Mouse (Mus musculus) forebrain, embryonic 16.5 days (tissue): Measurements from ENCODE around the gene Itgb2. TPM values are rescaled to one million over a fixed set of nuclear protein-coding genes. Genes with fewer than 3 reads are reported as not detected.
A peak's percentile ranks its signal among the peaks of the same experiment; 100 is the strongest.

ENCODE experiments used
- ATAC-seq: fragments of 200-750 bp; cut with Nextera tagmentation; 2 replicates; pipeline ENCODE4 v1.8.0; 2017; ENCODE audit warnings: mild to moderate bottlenecking, moderate library complexity
- H3K27ac ChIP-seq: fragments of 300-500 bp; sonication (generic); 2 replicates; pipeline ENCODE4 v1.5.1; 2014; ENCODE audit warnings: low read length, control low read depth
- H3K27me3 ChIP-seq: fragments of 300-500 bp; sonication (generic); replicated peaks from 2 replicates; pipeline ENCODE4 v1.6.1; 2014; ENCODE audit warnings: low read length; ENCODE audit not compliant: control insufficient read depth, insufficient read depth
- H3K36me3 ChIP-seq: fragments of 300-500 bp; sonication (generic); 2 replicates; pipeline ENCODE4 v1.6.1; 2014; ENCODE audit not compliant: control insufficient read depth, insufficient read depth
- H3K4me1 ChIP-seq: fragments of 300-500 bp; sonication (generic); replicated peaks from 2 replicates; pipeline ENCODE4 v1.6.1; 2014; ENCODE audit warnings: low read length; ENCODE audit not compliant: control insufficient read depth, insufficient read depth
- H3K4me2 ChIP-seq: fragments of 300-500 bp; sonication (generic); 2 replicates; pipeline ENCODE4 v1.6.1; 2014; ENCODE audit warnings: mild to moderate bottlenecking, low read length, control low read depth
- H3K4me3 ChIP-seq: fragments of 300-500 bp; sonication (generic); replicated peaks from 2 replicates; pipeline ENCODE4 v1.5.1; 2014; ENCODE audit warnings: mild to moderate bottlenecking, low read length, control low read depth
- H3K9ac ChIP-seq: fragments of 300-500 bp; sonication (generic); replicated peaks from 2 replicates; pipeline ENCODE4 v1.6.1; 2014; ENCODE audit warnings: low read depth, low read length, control low read depth
- H3K9me3 ChIP-seq: fragments of 300-500 bp; sonication (generic); 2 replicates; pipeline ENCODE4 v1.6.1; 2016; ENCODE audit warnings: low read length; ENCODE audit not compliant: control insufficient read depth
- WGBS: fragments of 180-500 bp; shearing (Covaris S2); extraction: QIAGEN DNeasy Blood & Tissue Kit; methylation state at CpG from one replicate; pipeline ENCODE4 v1.1.7; 2014; 5-methylcytosine and 5-hydroxymethylcytosine counted together
- polyA plus RNA-seq: library from polyadenylated mRNA; unstranded; fragments of >200 nt; fragmentation: Nextera tagmentation; extraction: Ambion mirVana; gene quantifications from 2 replicates; pipeline ENCODE4 v1.2.1, GENCODE M21; 2015

The Itgb2 gene
- polyA plus RNA-seq, 1 experiment from 2014 or later, result 0.85 TPM

DNA sequence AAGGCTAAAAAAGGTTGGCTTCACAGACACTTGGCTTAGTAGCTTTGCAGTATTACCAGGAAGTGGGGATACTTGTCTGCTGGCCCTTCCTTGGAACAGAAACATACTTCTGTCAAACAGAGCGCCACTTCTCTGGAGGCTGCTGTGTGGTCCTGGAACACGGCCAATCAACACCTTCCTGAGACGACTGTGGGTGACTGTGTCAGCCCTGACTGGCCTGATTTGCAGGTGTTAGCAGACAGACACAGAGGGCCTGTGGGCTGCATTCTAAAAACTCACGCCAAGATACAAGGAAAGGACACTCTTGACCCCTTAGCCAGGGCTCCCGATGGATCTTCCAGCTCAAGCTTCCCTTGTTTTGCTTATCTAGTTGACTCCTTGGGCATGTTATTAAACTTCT is 74.9 kb downstream of the Itgb2 start:
- Histone ChIP-seq H3K4me3 (no peak overlapping the region), H3K4me2 (no peak overlapping the region), H3K27me3 (no peaks in the 10 kb centered on the region), H3K9me3 (0 out of 2 replicates have a peak, but pooled peaks cover 3% of the 10 kb centered on the region), H3K4me1 (peaks cover 14% of the 10 kb centered on the region), H3K27ac (no peak overlapping the region), H3K36me3 (no peaks in the 10 kb centered on the region), H3K9ac (no peak overlapping the region)
- 71% methylated on average over 5 of the region's 5 CpGs for WGBS
- no peak for ATAC-seq

DNA sequence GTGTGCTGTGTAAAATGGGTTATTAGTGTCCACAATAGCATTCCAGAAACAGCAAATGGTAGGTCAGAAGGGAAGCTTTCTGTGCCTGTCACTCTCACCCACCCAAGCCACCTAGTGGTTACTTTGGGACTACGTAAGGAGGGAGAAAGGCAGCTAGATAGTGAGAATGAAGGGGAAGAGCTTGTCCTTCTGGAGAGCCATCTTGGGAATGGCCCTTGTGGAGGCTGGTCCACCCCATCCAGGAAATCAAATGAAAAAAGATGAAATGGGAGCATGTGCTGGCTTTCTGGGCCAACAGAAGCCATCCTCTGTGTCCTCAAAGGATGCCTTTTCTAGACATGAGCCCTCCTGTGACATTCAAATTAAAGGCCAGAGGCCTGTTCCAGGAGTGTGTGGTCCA is 75.3 kb downstream of the Itgb2 start:
- H3K4me3 ChIP-seq, result peak overlapping the region; percentile 57
- ATAC-seq, result 0 out of 2 replicates have a peak, but pooled peaks have one; percentile 19
- 21% methylated on average over 1 of the region's 1 CpGs for WGBS
- H3K36me3 ChIP-seq, result no peaks in the 10 kb centered on the region; the same call in 1 of the 2 replicates
- peak overlapping the region; percentile 91; the same call in 1 of the 2 replicates for H3K27ac ChIP-seq
- no peaks in the 10 kb centered on the region for H3K27me3 ChIP-seq
- peaks cover 16% of the 10 kb centered on the region for H3K4me1 ChIP-seq
- H3K9me3 ChIP-seq, result 0 out of 2 replicates have a peak, but pooled peaks cover 3% of the 10 kb centered on the region
- no peak overlapping the region for H3K9ac ChIP-seq
- peak overlapping the region; percentile 86; the same call in 1 of the 2 replicates for H3K4me2 ChIP-seq

DNA sequence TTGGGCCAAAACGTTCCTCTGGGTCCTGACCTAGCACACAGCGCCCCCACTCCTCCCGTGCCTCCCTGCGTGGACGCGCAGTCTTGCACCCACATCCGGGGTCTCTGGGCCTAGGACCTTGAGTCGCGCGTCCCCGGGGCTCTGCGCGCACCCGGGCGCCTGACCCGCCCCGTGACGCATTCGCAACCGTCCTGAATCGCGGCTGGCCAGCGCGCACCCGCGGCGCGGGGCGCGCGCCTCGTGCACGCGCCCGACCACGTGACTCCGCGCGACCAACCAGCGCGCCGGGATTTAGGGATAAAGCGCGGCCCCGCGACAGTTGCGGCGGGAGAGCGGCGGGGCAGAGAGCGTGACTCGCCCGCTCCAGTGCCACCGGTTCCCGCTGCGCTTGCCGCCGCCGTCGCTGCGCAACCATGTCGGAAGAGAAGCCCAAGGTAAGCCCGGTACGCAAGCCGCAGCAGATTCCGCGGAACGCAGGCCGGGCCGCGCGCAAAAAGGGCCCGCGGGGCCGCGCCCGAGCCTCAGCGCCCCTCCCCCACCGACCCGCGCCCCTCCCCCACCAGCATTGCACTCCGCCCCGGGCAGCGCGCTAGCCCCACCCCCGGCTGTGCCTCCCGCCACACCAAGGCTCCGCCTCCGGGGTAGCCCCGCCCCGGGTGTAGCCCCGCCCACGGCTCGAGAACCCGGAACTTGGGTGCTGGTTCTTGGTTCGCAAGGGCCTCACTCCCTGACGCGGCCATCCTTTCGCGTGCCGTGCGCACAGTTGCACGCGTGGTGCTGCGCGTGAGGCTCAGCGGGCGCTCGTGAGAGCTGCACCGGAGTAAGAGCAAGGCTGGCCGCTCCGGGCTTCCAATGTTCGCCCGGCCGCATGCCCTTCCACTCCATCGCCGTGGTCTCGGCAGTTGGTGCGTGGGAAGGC is 76.1 kb downstream of the Itgb2 start, which contains the start of the genes Sumo3 and Gm49325:
Gene Sumo3, plus strand, starts transcription at position 190 of the 919 bp plus-strand sequence.
Gene Gm49325, plus strand, starts transcription at position 290 of the 919 bp plus-strand sequence.
- Histone ChIP-seq H3K27ac (peak within 1 kb of the TSS; percentile 91), H3K9me3 (0 out of 2 replicates have a peak, but pooled peaks cover 3% of the 10 kb centered on the region), H3K36me3 (peaks cover 4% of the 10 kb centered on the region), H3K27me3 (no peaks in the 10 kb centered on the region), H3K4me3 (peak within 1 kb of the TSS; percentile 57), H3K4me2 (peak within 1 kb of the TSS; percentile 86), H3K9ac (peak within 1 kb of the TSS; percentile 82), H3K4me1 (peaks cover 23% of the 10 kb centered on the region)
- ATAC-seq, result peak; percentile 88
- WGBS, result 1% methylated on average over 111 of the region's 119 CpGs

DNA sequence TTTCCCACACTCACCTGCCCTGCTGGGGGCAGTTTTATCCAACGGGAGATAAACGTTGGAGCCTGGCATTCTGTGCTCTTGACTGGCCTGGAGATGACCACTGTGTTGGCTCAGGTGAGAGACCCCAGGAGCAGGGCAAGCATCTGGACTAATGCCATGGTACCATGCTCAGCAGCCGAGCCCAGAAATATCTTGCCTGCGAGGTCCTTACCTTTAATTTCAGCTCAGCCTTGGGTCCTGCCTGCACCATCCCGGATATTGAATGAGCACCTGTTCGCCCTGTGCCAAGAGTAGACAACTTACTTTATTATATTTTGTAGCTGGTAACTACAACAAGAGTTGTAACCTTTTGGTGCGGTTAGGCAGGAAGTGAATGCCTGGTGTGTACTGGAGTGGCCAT is 76.8 kb downstream of the Itgb2 start:
- H3K9ac ChIP-seq, result peak overlapping the region; percentile 82
- H3K4me1 ChIP-seq, result peaks cover 23% of the 10 kb centered on the region
- H3K27ac ChIP-seq, result peak overlapping the region; percentile 91
- 35% methylated on average over 7 of the region's 7 CpGs for WGBS
- H3K36me3 ChIP-seq, result peaks cover 6% of the 10 kb centered on the region
- H3K4me3 ChIP-seq, result peak overlapping the region; percentile 57
- ATAC-seq, result peak; percentile 13
- peak overlapping the region; percentile 86 for H3K4me2 ChIP-seq
- no peaks in the 10 kb centered on the region for H3K27me3 ChIP-seq
- 0 out of 2 replicates have a peak, but pooled peaks cover 3% of the 10 kb centered on the region for H3K9me3 ChIP-seq

DNA sequence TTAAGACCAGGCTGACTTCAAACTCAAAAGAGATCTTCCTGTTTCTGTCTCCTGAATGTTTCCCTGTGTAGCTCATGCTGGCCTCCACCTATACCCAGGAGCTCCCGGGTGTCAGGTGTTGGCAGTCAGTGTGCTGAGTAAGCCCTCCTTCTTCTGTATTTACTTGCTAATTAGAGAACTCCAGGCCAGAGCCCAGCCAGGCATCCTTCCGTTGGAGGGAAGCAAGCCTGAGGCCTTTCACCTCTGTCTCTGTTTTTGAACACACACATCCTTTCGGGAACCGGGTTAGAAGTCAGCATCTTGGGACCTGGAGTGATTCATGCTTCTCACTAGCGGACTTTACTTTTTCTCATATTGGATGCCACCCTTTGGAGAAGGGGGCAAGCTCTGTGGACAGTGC is 77.4 kb downstream of the Itgb2 start:
- ATAC-seq, result no peak
- H3K9ac ChIP-seq, result no peak overlapping the region
- peaks cover 7% of the 10 kb centered on the region for H3K36me3 ChIP-seq
- H3K4me2 ChIP-seq, result peak overlapping the region; percentile 86
- WGBS, result 65% methylated on average over 5 of the region's 5 CpGs
- peak overlapping the region; percentile 57; the same call in 1 of the 2 replicates for H3K4me3 ChIP-seq
- 0 out of 2 replicates have a peak, but pooled peaks cover 3% of the 10 kb centered on the region for H3K9me3 ChIP-seq
- peaks cover 23% of the 10 kb centered on the region for H3K4me1 ChIP-seq
- no peak overlapping the region for H3K27ac ChIP-seq
- H3K27me3 ChIP-seq, result no peaks in the 10 kb centered on the region

DNA sequence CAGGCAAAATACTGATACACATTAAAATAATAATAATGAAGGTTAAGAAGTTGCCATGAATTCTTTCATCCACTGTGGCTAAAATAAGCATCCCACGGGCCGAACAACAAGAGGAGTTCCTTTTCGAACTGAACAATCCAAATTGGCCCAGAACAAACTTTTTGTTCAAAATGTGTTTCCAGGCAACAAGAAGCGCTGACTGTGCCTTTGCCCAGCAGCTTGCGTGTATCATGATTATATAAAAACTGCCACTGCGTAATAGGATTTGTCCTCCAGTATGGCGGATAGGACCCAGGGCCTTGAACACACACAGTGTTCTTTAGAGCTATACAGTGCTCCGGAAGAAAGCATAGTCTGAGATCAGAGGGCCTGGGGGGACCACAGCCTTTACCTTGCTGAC is 78.5 kb downstream of the Itgb2 start:
- Histone ChIP-seq H3K4me1 (peaks cover 23% of the 10 kb centered on the region), H3K4me2 (no peak overlapping the region), H3K27me3 (no peaks in the 10 kb centered on the region), H3K9ac (no peak overlapping the region), H3K27ac (no peak overlapping the region), H3K4me3 (no peak overlapping the region), H3K9me3 (0 out of 2 replicates have a peak, but pooled peaks cover 3% of the 10 kb centered on the region), H3K36me3 (peaks cover 14% of the 10 kb centered on the region)
- 89% methylated on average over 8 of the region's 8 CpGs for WGBS
- no peak for ATAC-seq

DNA sequence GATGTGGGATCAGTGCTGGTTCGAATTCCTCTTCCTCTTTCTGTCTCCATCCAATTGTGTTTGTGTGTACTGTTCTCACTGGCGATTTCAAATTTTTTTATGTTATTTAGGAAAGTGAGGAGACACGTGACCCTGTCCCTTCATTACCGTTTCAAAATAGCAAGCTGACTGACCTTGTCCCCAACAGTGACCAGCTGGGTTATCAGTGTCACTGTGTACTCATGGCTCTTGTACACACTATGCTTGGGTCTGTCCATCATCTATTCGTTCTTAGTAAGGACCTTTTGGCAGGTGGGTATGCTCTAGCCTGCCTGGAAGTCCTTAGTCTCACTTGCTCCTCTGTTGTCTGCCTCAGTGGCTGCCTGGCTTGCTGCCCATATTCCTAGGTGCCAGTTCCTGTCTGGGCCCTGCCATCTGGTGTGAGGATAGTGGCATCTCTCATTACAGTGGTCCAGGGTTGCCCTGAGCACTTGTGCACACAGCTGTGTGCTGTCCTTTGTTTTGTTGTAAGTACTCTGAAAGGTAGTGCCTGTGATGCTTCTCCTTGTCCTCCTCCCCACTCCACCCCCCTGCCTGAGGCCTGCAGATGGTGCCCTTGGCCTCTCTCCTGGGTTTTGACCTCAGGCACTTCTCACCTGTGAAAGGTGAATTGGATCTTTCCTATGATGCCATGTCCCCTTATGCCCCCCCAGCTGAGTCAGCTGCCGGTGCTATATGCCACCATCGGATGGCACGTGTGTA is 80.3 kb downstream of the Itgb2 start:
- Histone ChIP-seq H3K27me3 (no peaks in the 10 kb centered on the region), H3K4me3 (no peak overlapping the region), H3K36me3 (peaks cover 18% of the 10 kb centered on the region), H3K9me3 (no peaks in the 10 kb centered on the region), H3K9ac (no peak overlapping the region), H3K4me2 (no peak overlapping the region), H3K4me1 (peaks cover 23% of the 10 kb centered on the region), H3K27ac (no peak overlapping the region)
- ATAC-seq, result no peak
- WGBS, result 85% methylated on average over 8 of the region's 8 CpGs

DNA sequence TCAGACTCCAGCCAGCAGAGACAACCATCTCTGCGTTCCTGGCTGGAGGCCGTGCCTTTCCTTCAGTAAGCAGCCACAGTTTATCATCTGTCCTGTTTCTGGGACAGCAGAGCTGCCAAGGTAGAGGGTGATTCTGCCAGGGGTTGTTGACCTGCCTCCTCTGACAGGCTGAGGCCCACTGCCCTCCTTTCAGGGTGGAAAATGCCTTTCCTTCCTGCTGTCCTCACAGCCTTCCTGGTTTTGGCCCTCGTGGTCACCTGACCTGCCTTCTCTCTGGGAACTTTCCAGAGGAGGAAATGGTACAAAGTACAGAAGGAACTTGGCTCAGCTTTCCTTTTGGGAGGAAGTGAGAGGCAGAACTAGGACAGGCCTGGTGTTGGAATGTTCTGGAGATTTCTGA is 83.4 kb downstream of the Itgb2 start:
- H3K36me3 ChIP-seq, result peaks cover 38% of the 10 kb centered on the region
- ATAC-seq, result no peak
- H3K27ac ChIP-seq, result no peak overlapping the region
- H3K9ac ChIP-seq, result no peak overlapping the region
- no peak overlapping the region for H3K4me2 ChIP-seq
- H3K4me1 ChIP-seq, result peaks cover 11% of the 10 kb centered on the region
- 91% methylated on average over 3 of the region's 3 CpGs for WGBS
- H3K4me3 ChIP-seq, result no peak overlapping the region
- no peaks in the 10 kb centered on the region for H3K27me3 ChIP-seq
- H3K9me3 ChIP-seq, result no peaks in the 10 kb centered on the region
